Mouse (Mus musculus): ENCODE data around the gene F9. TPM values are rescaled to one million over a fixed set of nuclear protein-coding genes. Genes with fewer than 3 reads are reported as not detected.

The F9 gene
- polyA plus RNA-seq, 1 experiment: not detected

DNA sequence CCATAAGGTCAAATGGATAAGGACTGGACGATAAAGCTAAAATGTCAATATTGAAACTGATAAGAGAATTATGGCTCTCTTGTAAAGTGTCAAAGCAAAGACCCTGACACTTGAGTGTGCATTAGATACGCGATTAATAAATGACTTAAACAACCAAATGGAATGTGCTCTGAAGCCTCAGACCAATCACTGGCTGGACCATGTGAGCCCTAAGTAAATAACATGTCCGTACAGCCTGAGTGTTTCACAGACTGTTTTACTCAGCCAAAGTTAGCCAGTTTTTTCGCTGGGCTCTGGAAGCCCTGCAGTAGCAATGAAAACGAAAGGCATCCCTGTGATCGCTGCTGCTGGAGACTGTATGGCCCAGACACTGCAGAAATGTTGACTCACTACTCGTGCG lies 55.9 kb downstream of the F9 start:
- no peak for TF ChIP-seq CTCF (IDR thresholded peaks at IDR 0.05; ENCODE audit: borderline replicate concordance, insufficient read depth, low read length)
- TF ChIP-seq POLR2A (IDR thresholded peaks at IDR 0.05; ENCODE audit: low read depth, low read length): no peak
- Histone ChIP-seq H3K27ac (ENCODE audit: insufficient read depth, low read length) (no peak overlapping the region), H3K4me3 (ENCODE audit: insufficient read depth, low read length) (no peak overlapping the region), H3K4me1 (ENCODE audit: control insufficient read depth, insufficient read depth, low read length) (no peaks in the 10 kb centered on the region)

DNA sequence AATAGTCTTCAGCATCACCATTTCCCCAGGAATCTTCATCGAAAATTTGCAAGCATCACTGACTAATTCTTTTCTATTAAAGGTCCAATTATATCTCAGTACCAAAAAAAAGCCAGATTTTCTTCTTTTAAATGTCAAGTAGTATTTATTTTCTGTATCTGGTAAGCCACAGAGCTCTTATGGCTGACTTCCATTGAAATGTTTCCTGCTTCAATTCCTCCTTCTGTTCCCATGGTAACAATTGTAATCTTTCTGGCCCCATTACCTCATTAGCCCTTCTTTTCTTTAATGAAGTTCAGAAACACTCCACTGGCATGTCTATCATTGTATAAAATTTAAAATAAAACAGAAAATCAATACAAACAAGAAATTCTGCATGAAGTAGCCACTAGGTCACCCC lies 76.1 kb downstream of the F9 start:
- Histone ChIP-seq H3K4me3 (ENCODE audit: insufficient read depth, low read length) (no peak overlapping the region), H3K27ac (ENCODE audit: insufficient read depth, low read length) (no peak overlapping the region), H3K4me1 (ENCODE audit: control insufficient read depth, insufficient read depth, low read length) (no peaks in the 10 kb centered on the region)
- TF ChIP-seq POLR2A (IDR thresholded peaks at IDR 0.05; ENCODE audit: low read depth, low read length) (no peak), CTCF (IDR thresholded peaks at IDR 0.05; ENCODE audit: borderline replicate concordance, insufficient read depth, low read length) (no peak)

Other genes with a start within 250 kb of the F9 start
- gene Mcf2, start 179.6 kb downstream of the F9 start, polyA plus RNA-seq (2011; ENCODE audit: insufficient read length, low read depth, missing spikeins): not detected in 2 replicates

Measured in embryonic fibroblast, embryonic 13.5 days (primary cell).